Mouse (Mus musculus): ENCODE results near the gene Rps6ka6. TPM values are rescaled to one million over a fixed set of nuclear protein-coding genes. Genes with fewer than 3 reads are reported as not detected.

Rps6ka6 gene
- total and polyA plus RNA-seq, 2 experiments from 2014 or later: 30.3 to 68.9 TPM

DNA sequence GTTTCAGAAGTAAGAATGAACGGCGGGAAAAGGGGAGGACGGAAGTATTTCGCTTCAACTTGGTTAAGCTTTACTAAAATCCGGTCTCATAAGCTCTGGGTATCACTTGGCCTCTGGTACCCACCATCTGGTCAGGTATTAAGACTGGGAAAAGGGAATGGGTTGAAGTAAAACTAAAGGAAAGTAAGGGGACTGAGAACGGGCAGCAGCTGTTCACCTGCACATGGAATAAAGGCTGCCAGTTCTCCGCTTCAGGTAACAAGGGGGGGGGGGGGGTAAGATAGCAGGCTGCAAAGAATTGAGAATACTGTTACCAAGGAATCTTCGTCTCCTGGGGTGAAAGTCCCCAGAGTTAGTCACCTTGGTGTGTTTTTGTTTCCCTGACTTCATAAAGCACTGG lies 75.7 kb downstream of the Rps6ka6 start:
- Histone ChIP-seq H3K27me3 (ENCODE audit: insufficient read depth, low read length) (no peaks in the 10 kb centered on the region), H3K4me1 (ENCODE audit: insufficient read depth, low read length) (no peaks in the 10 kb centered on the region), H3K27ac (ENCODE audit: low read depth, low read length) (no peak overlapping the region), H3K4me3 (ENCODE audit: low read depth, low read length) (peak overlapping the region; percentile 57), H3K9ac (replicated peaks; ENCODE audit: low read length, poor library complexity, severe bottlenecking) (peak overlapping the region; percentile 57; the same call in 1 of the 2 replicates), H3K9me3 (ENCODE audit: low read length) (no peaks in the 10 kb centered on the region), H3K4me2 (ENCODE audit: low read depth, low read length, poor library complexity, severe bottlenecking) (peak overlapping the region; percentile 51), H3K36me3 (ENCODE audit: insufficient read depth, low read length) (no peaks in the 10 kb centered on the region)
- ATAC-seq (ENCODE audit: low FRiP score) (no peak), DNase-seq (ENCODE audit: low spot score) (peak; percentile 1)
- TF ChIP-seq CTCF (IDR thresholded peaks at IDR 0.05): no peak
- 31% methylated on average over 8 of the region's 8 CpGs for WGBS

DNA sequence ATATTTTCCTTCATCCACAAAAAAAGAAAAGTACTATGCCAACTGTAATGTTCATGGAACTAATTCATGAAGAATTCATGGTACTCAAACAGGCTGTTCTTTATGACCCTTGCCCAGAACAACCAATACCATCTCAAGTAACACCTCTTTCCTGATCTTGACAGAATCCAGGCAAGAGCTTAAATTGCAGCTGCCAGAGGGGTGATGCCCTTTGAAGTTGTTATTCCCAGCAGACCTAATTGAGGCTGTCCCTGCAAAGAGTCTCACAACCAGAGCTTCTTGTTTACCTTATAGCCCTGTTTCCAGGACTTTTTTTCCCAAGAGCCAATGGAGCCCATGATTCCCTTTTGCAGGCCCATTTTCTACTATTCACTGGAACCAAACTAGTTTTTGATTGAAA lies 77.6 kb downstream of the Rps6ka6 start:
- H3K36me3 ChIP-seq (ENCODE audit: insufficient read depth, low read length): no peaks in the 10 kb centered on the region
- no peak overlapping the region for H3K4me3 ChIP-seq (ENCODE audit: low read depth, low read length)
- ATAC-seq (ENCODE audit: low FRiP score): no peak
- H3K4me2 ChIP-seq (ENCODE audit: low read depth, low read length, poor library complexity, severe bottlenecking): no peak overlapping the region
- no peak for TF ChIP-seq CTCF (IDR thresholded peaks at IDR 0.05)
- H3K9me3 ChIP-seq (ENCODE audit: low read length): no peaks in the 10 kb centered on the region
- no peaks in the 10 kb centered on the region for H3K27me3 ChIP-seq (ENCODE audit: insufficient read depth, low read length)
- H3K27ac ChIP-seq (ENCODE audit: low read depth, low read length): no peak overlapping the region
- no peaks in the 10 kb centered on the region for H3K4me1 ChIP-seq (ENCODE audit: insufficient read depth, low read length)
- no peak overlapping the region for H3K9ac ChIP-seq (replicated peaks; ENCODE audit: low read length, poor library complexity, severe bottlenecking)
- DNase-seq (ENCODE audit: low spot score): peak; percentile 0

DNA sequence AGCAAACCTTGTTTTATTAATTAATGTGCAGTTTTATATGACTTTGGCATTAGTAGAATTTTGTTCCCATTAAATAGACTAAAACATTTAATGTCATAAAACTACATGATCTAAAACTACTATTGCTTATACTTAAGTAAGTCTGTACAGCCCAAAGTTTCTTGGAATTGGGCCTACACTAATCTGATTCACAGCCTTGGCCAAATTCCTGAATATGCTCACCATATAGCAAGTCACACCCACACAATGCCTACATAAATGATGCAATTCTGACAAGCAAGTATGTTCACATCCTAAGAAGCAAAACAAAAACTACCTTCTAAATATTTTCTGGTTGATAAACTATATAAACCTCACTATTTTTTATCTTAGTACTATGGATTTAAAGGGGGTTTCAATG lies 101.2 kb downstream of the Rps6ka6 start:
- Histone ChIP-seq H3K9me3 (ENCODE audit: low read length) (no peaks in the 10 kb centered on the region), H3K36me3 (ENCODE audit: insufficient read depth, low read length) (no peaks in the 10 kb centered on the region), H3K4me2 (ENCODE audit: low read depth, low read length, poor library complexity, severe bottlenecking) (no peak overlapping the region), H3K4me3 (ENCODE audit: low read depth, low read length) (no peak overlapping the region), H3K4me1 (ENCODE audit: insufficient read depth, low read length) (no peaks in the 10 kb centered on the region), H3K9ac (replicated peaks; ENCODE audit: low read length, poor library complexity, severe bottlenecking) (no peak overlapping the region), H3K27ac (ENCODE audit: low read depth, low read length) (no peak overlapping the region), H3K27me3 (ENCODE audit: insufficient read depth, low read length) (no peaks in the 10 kb centered on the region)
- ATAC-seq (ENCODE audit: low FRiP score) (no peak), DNase-seq (ENCODE audit: low spot score) (no peak)
- no peak for TF ChIP-seq CTCF (IDR thresholded peaks at IDR 0.05)

DNA sequence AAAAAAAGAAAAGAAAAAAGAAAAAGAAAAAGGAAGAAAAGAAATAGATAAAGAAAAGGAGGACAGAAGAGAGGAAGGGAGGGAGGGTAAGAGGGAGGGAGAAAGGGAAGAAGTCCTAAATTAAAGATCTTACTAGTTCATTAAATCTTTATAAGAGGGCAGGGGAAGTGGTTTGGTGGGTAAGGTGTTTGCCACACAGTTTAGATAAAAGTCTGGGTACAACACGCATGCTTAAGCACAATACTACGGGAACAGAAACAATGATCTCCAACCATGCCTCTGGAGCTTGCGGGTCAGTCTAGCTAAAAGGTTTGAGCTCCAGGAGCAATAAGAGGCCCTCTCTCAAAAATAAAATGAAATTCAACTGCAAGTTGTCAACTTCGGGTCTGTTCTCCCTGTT lies 123.0 kb downstream of the Rps6ka6 start:
- Histone ChIP-seq H3K27ac (ENCODE audit: low read depth, low read length) (no peak overlapping the region), H3K4me3 (ENCODE audit: low read depth, low read length) (no peak overlapping the region), H3K4me1 (ENCODE audit: insufficient read depth, low read length) (no peaks in the 10 kb centered on the region), H3K27me3 (ENCODE audit: insufficient read depth, low read length) (no peaks in the 10 kb centered on the region), H3K9me3 (ENCODE audit: low read length) (no peaks in the 10 kb centered on the region), H3K36me3 (ENCODE audit: insufficient read depth, low read length) (no peaks in the 10 kb centered on the region), H3K4me2 (ENCODE audit: low read depth, low read length, poor library complexity, severe bottlenecking) (no peak overlapping the region), H3K9ac (replicated peaks; ENCODE audit: low read length, poor library complexity, severe bottlenecking) (no peak overlapping the region)
- ATAC-seq (ENCODE audit: low FRiP score): no peak
- 90% methylated on average over 4 of the region's 4 CpGs for WGBS
- DNase-seq (ENCODE audit: low spot score): no peak
- TF ChIP-seq CTCF (IDR thresholded peaks at IDR 0.05): no peak

DNA sequence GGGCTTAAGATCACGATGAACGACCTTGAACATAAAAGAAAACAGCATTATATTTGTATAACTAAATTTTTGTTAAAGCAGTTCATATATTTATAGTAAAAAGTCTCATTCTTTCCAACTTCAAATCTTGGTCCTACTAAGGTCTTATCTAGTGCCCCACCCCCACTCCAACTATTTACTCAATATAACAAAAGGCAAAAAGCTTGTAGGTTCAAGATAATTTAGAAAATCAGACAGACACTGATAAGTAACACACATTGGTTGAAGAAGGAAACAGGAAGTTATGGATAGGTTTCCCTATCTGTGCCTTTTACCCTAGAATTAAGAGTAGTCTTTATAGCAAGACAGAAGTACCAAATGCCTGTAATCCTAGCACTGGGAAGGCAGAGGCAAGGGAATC lies 132.9 kb downstream of the Rps6ka6 start:
- Histone ChIP-seq H3K9ac (replicated peaks; ENCODE audit: low read length, poor library complexity, severe bottlenecking) (no peak overlapping the region), H3K4me2 (ENCODE audit: low read depth, low read length, poor library complexity, severe bottlenecking) (no peak overlapping the region), H3K27ac (ENCODE audit: low read depth, low read length) (no peak overlapping the region), H3K36me3 (ENCODE audit: insufficient read depth, low read length) (no peaks in the 10 kb centered on the region), H3K9me3 (ENCODE audit: low read length) (no peaks in the 10 kb centered on the region), H3K4me1 (ENCODE audit: insufficient read depth, low read length) (no peaks in the 10 kb centered on the region), H3K4me3 (ENCODE audit: low read depth, low read length) (no peak overlapping the region), H3K27me3 (ENCODE audit: insufficient read depth, low read length) (no peaks in the 10 kb centered on the region)
- ATAC-seq (ENCODE audit: low FRiP score) (no peak), DNase-seq (ENCODE audit: low spot score) (no peak)
- WGBS: 91% methylated on average over 2 of the region's 2 CpGs
- no peak for TF ChIP-seq CTCF (IDR thresholded peaks at IDR 0.05)

DNA sequence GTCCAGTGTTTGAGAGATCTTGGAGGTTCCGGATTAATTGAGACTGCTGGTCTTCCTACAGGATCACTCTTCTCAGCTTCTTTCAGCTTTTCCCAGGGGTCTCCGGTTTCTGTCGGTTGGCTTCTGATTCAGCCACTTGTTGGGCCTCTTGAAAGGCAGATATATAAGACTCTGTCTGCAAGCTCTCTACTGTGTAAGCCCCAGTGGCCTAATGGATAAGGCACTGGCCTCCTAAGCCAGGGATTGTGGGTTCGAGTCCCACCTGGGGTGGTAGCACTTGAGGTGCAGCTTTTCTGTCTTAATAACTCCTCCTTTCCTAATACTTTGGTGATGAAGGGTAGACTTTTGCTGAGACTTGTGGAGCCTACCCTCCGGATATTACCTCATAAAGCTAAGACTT lies 160.7 kb downstream of the Rps6ka6 start:
- Histone ChIP-seq H3K4me3 (ENCODE audit: low read depth, low read length) (no peak overlapping the region), H3K9ac (replicated peaks; ENCODE audit: low read length, poor library complexity, severe bottlenecking) (no peak overlapping the region), H3K4me2 (ENCODE audit: low read depth, low read length, poor library complexity, severe bottlenecking) (no peak overlapping the region), H3K36me3 (ENCODE audit: insufficient read depth, low read length) (no peaks in the 10 kb centered on the region), H3K9me3 (ENCODE audit: low read length) (no peaks in the 10 kb centered on the region), H3K27me3 (ENCODE audit: insufficient read depth, low read length) (no peaks in the 10 kb centered on the region), H3K4me1 (ENCODE audit: insufficient read depth, low read length) (no peaks in the 10 kb centered on the region), H3K27ac (ENCODE audit: low read depth, low read length) (no peak overlapping the region)
- ATAC-seq (ENCODE audit: low FRiP score) (no peak), DNase-seq (ENCODE audit: low spot score) (no peak)
- TF ChIP-seq CTCF (IDR thresholded peaks at IDR 0.05): no peak
- WGBS: 82% methylated on average over 5 of the region's 5 CpGs

DNA sequence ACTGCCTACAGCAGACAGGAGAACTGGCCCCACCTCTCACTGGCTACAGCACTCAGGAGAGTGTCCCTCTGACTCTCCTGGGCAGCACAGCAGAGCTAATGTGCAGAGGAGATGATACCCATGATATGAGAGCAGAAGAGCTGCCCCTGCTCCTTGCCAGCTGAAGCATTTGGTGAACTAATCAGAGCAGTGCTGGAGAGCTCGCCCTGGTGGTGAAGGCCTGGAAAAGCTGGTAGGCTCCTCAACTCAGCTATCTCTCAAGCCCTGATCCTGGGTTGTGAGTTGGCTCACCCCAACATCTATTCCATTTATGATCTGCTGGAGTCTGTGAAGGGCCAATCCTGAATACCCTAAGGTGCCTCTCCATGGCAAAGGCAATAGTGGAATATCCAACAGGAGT lies 163.6 kb downstream of the Rps6ka6 start:
- DNase-seq (ENCODE audit: low spot score) (no peak), ATAC-seq (ENCODE audit: low FRiP score) (no peak)
- no peaks in the 10 kb centered on the region for H3K4me1 ChIP-seq (ENCODE audit: insufficient read depth, low read length)
- WGBS: 53% methylated on average over 1 of the region's 1 CpGs
- no peaks in the 10 kb centered on the region for H3K36me3 ChIP-seq (ENCODE audit: insufficient read depth, low read length)
- no peaks in the 10 kb centered on the region for H3K27me3 ChIP-seq (ENCODE audit: insufficient read depth, low read length)
- H3K9ac ChIP-seq (replicated peaks; ENCODE audit: low read length, poor library complexity, severe bottlenecking): no peak overlapping the region
- no peak overlapping the region for H3K4me2 ChIP-seq (ENCODE audit: low read depth, low read length, poor library complexity, severe bottlenecking)
- no peak for TF ChIP-seq CTCF (IDR thresholded peaks at IDR 0.05)
- H3K4me3 ChIP-seq (ENCODE audit: low read depth, low read length): no peak overlapping the region
- no peak overlapping the region for H3K27ac ChIP-seq (ENCODE audit: low read depth, low read length)
- no peaks in the 10 kb centered on the region for H3K9me3 ChIP-seq (ENCODE audit: low read length)

Other genes starting within 250 kb of the Rps6ka6 start
- gene Hdx, start 159.1 kb upstream of the Rps6ka6 start, total RNA-seq (2014; rRNA removed): 2.2 and 4.2 TPM in 2 replicates
- 0.93 and 1.0 TPM in 2 replicates for gene Hdx, start 159.1 kb upstream of the Rps6ka6 start, polyA plus RNA-seq (2015; fragmentation: Nextera tagmentation; extraction: Ambion mirVana)

Data from midbrain, postnatal 0 days (tissue).